Mouse (Mus musculus) bone marrow, adult 2 months (tissue): ENCODE results near the gene Prss32.

ENCODE experiments used
- CTCF ChIP-seq: fragments of 200-500 bp; IDR thresholded peaks from 2 replicates; pipeline ENCODE4 v1.5.1; 2011; ENCODE audit warnings: low read length, control low read depth; ENCODE audit not compliant: control insufficient read depth, insufficient read depth
- POLR2A ChIP-seq: fragments of 200-500 bp; IDR thresholded peaks from 2 replicates; pipeline ENCODE4 v1.6.1; 2011; ENCODE audit warnings: low read depth, mild to moderate bottlenecking, control low read depth, low read length, borderline replicate concordance; ENCODE audit not compliant: control insufficient read depth

- 0 out of 2 replicates have a peak, but pooled peaks have one; percentile 10 for TF ChIP-seq POLR2A
- peak; percentile 91 for TF ChIP-seq CTCF
Measured at GRCm38 (mm10) chr17:23853292-23853691, 9.6 kb downstream of the Prss32 start.
